Mouse (Mus musculus): ENCODE data around the gene Myo1h. TPM values are rescaled to one million over a fixed set of nuclear protein-coding genes. Genes with fewer than 3 reads are reported as not detected.

Gene Myo1h
- polyA plus RNA-seq, 1 experiment = 0.69 TPM

- TF ChIP-seq POLR2A (IDR thresholded peaks at IDR 0.05; ENCODE audit: borderline replicate concordance, insufficient read depth, low read length) (no peak), CTCF (IDR thresholded peaks at IDR 0.05; ENCODE audit: borderline replicate concordance, insufficient read depth, low read depth, low read length) (no peak)
- 76% methylated on average over 9 of the region's 9 CpGs for WGBS
- Histone ChIP-seq H3K27me3 (ENCODE audit: control insufficient read depth, insufficient read depth, low read length) (no peaks in the 10 kb centered on the region), H3K27ac (ENCODE audit: insufficient read depth, low read length) (no peak overlapping the region), H3K4me1 (ENCODE audit: control insufficient read depth, insufficient read depth, low read length) (peaks cover 6% of the 10 kb centered on the region), H3K4me3 (replicated peaks; ENCODE audit: insufficient read depth, low read depth, low read length) (no peak overlapping the region)
- no peak for DNase-seq
These were observed 118.8 kb downstream of the Myo1h start for GRCm38 (mm10) chr5:114407810-114408209.

GRCm38 (mm10) chr5:114408846-114409245, 119.9 kb downstream of the Myo1h start:
- Histone ChIP-seq H3K4me3 (replicated peaks; ENCODE audit: insufficient read depth, low read depth, low read length) (no peak overlapping the region), H3K27me3 (ENCODE audit: control insufficient read depth, insufficient read depth, low read length) (no peaks in the 10 kb centered on the region), H3K27ac (ENCODE audit: insufficient read depth, low read length) (no peak overlapping the region), H3K4me1 (ENCODE audit: control insufficient read depth, insufficient read depth, low read length) (peaks cover 6% of the 10 kb centered on the region)
- TF ChIP-seq CTCF (IDR thresholded peaks at IDR 0.05; ENCODE audit: borderline replicate concordance, insufficient read depth, low read depth, low read length) (no peak), POLR2A (IDR thresholded peaks at IDR 0.05; ENCODE audit: borderline replicate concordance, insufficient read depth, low read length) (no peak)
- WGBS = 96% methylated on average over 11 of the region's 11 CpGs
- DNase-seq = no peak

GRCm38 (mm10) chr5:114410429-114410828, 121.5 kb downstream of the Myo1h start:
- H3K4me1 ChIP-seq (ENCODE audit: control insufficient read depth, insufficient read depth, low read length) = peaks cover 6% of the 10 kb centered on the region
- no peak overlapping the region for H3K4me3 ChIP-seq (replicated peaks; ENCODE audit: insufficient read depth, low read depth, low read length)
- TF ChIP-seq POLR2A (IDR thresholded peaks at IDR 0.05; ENCODE audit: borderline replicate concordance, insufficient read depth, low read length) (no peak), CTCF (IDR thresholded peaks at IDR 0.05; ENCODE audit: borderline replicate concordance, insufficient read depth, low read depth, low read length) (no peak)
- H3K27ac ChIP-seq (ENCODE audit: insufficient read depth, low read length) = no peak overlapping the region
- 30% methylated on average over 13 of the region's 13 CpGs for WGBS
- no peak for DNase-seq
- H3K27me3 ChIP-seq (ENCODE audit: control insufficient read depth, insufficient read depth, low read length) = no peaks in the 10 kb centered on the region

GRCm38 (mm10) chr5:114412361-114412998, 123.5 kb downstream of the Myo1h start:
- no peaks in the 10 kb centered on the region for H3K27me3 ChIP-seq (ENCODE audit: control insufficient read depth, insufficient read depth, low read length)
- no peak for TF ChIP-seq POLR2A (IDR thresholded peaks at IDR 0.05; ENCODE audit: borderline replicate concordance, insufficient read depth, low read length)
- TF ChIP-seq CTCF (IDR thresholded peaks at IDR 0.05; ENCODE audit: borderline replicate concordance, insufficient read depth, low read depth, low read length) = no peak
- no peak for DNase-seq
- no peak overlapping the region for H3K4me3 ChIP-seq (replicated peaks; ENCODE audit: insufficient read depth, low read depth, low read length)
- no peak overlapping the region for H3K27ac ChIP-seq (ENCODE audit: insufficient read depth, low read length)
- 91% methylated on average over 23 of the region's 23 CpGs for WGBS
- H3K4me1 ChIP-seq (ENCODE audit: control insufficient read depth, insufficient read depth, low read length) = peaks cover 2% of the 10 kb centered on the region

GRCm38 (mm10) chr5:114413067-114413735, 124.2 kb downstream of the Myo1h start:
- Histone ChIP-seq H3K27ac (ENCODE audit: insufficient read depth, low read length) (no peak overlapping the region), H3K4me1 (ENCODE audit: control insufficient read depth, insufficient read depth, low read length) (no peaks in the 10 kb centered on the region), H3K4me3 (replicated peaks; ENCODE audit: insufficient read depth, low read depth, low read length) (no peak overlapping the region), H3K27me3 (ENCODE audit: control insufficient read depth, insufficient read depth, low read length) (no peaks in the 10 kb centered on the region)
- WGBS = 88% methylated on average over 16 of the region's 16 CpGs
- no peak for DNase-seq
- TF ChIP-seq CTCF (IDR thresholded peaks at IDR 0.05; ENCODE audit: borderline replicate concordance, insufficient read depth, low read depth, low read length) (no peak), POLR2A (IDR thresholded peaks at IDR 0.05; ENCODE audit: borderline replicate concordance, insufficient read depth, low read length) (no peak)

Other genes starting within 250 kb of the Myo1h start
- gene Usp30, start 223.7 kb upstream of the Myo1h start, polyA plus RNA-seq (2012; rRNA removed) = 42.9 and 44.1 TPM in 2 replicates
- gene Svop, start 197.6 kb upstream of the Myo1h start, polyA plus RNA-seq (2012; rRNA removed) = 95.3 and 95.7 TPM in 2 replicates
- gene Alkbh2, start 160.9 kb upstream of the Myo1h start, polyA plus RNA-seq (2012; rRNA removed) = 10.2 and 10.9 TPM in 2 replicates
- 4.3 and 4.6 TPM in 2 replicates for gene Ung, start 158.8 kb upstream of the Myo1h start, polyA plus RNA-seq (2012; rRNA removed)
- gene Acacb, start 142.6 kb upstream of the Myo1h start, polyA plus RNA-seq (2012; rRNA removed) = 4.6 and 5.2 TPM in 2 replicates
- not detected in 2 replicates for gene Foxn4, start 15.4 kb upstream of the Myo1h start, polyA plus RNA-seq (2012; rRNA removed)
- gene Kctd10, start 91.3 kb downstream of the Myo1h start, polyA plus RNA-seq (2012; rRNA removed) = 42.5 and 44.3 TPM in 2 replicates
- gene Ube3b, start 91.4 kb downstream of the Myo1h start, polyA plus RNA-seq (2012; rRNA removed) = 62.9 and 63.9 TPM in 2 replicates
- 16.9 and 19.2 TPM in 2 replicates for gene Mmab, start 154.9 kb downstream of the Myo1h start, polyA plus RNA-seq (2012; rRNA removed)
- 37.1 and 38.8 TPM in 2 replicates for gene Mvk, start 155.1 kb downstream of the Myo1h start, polyA plus RNA-seq (2012; rRNA removed)

Data from cerebellum, adult 2 months (tissue).